Mouse (Mus musculus) hindbrain, embryonic 16.5 days (tissue): ENCODE results near the gene Zfp839. TPM values are rescaled to one million over a fixed set of nuclear protein-coding genes. Genes with fewer than 3 reads are reported as not detected.

Source experiments
- ATAC-seq: fragments of 200-750 bp; cut with Nextera tagmentation; 2 replicates; pipeline ENCODE4 v1.8.0; 2017; ENCODE audit warnings: moderate TSS enrichment, moderate library complexity
- H3K27ac ChIP-seq: fragments of 300-500 bp; sonication (generic); 2 replicates; pipeline ENCODE4 v1.5.1; 2014; ENCODE audit warnings: low read depth, mild to moderate bottlenecking, control low read depth, low read length, moderate library complexity
- H3K27me3 ChIP-seq: fragments of 300-500 bp; sonication (generic); replicated peaks from 2 replicates; pipeline ENCODE4 v1.6.1; 2014; ENCODE audit warnings: low read length; ENCODE audit not compliant: control insufficient read depth, insufficient read depth
- H3K36me3 ChIP-seq: fragments of 300-500 bp; sonication (generic); 2 replicates; pipeline ENCODE4 v1.6.1; 2014; ENCODE audit warnings: mild to moderate bottlenecking, low read length, moderate library complexity, mixed read lengths; ENCODE audit not compliant: control insufficient read depth, insufficient read depth
- H3K4me1 ChIP-seq: fragments of 300-500 bp; sonication (generic); 2 replicates; pipeline ENCODE4 v1.6.1; 2014; ENCODE audit warnings: low read depth, low read length; ENCODE audit not compliant: control insufficient read depth, insufficient read depth
- H3K4me2 ChIP-seq: fragments of 300-500 bp; sonication (generic); 2 replicates; pipeline ENCODE4 v1.6.1; 2014; ENCODE audit warnings: mild to moderate bottlenecking, low read length, control low read depth, moderate library complexity
- H3K4me3 ChIP-seq: fragments of 300-500 bp; sonication (generic); 2 replicates; pipeline ENCODE4 v1.5.1; 2014; ENCODE audit warnings: mild to moderate bottlenecking, low read length, control low read depth, moderate library complexity
- H3K9ac ChIP-seq: fragments of 300-500 bp; sonication (generic); 2 replicates; pipeline ENCODE4 v1.6.1; 2014; ENCODE audit warnings: low read depth, mild to moderate bottlenecking, control low read depth, low read length, moderate library complexity
- H3K9me3 ChIP-seq: fragments of 300-500 bp; sonication (generic); 2 replicates; pipeline ENCODE4 v1.6.1; 2014; ENCODE audit warnings: mild to moderate bottlenecking, low read length, moderate library complexity; ENCODE audit not compliant: control insufficient read depth
- WGBS: fragments of 180-500 bp; shearing (Covaris S2); extraction: QIAGEN DNeasy Blood & Tissue Kit; methylation state at CpG from one replicate; pipeline ENCODE4 v1.1.7; 2014; 5-methylcytosine and 5-hydroxymethylcytosine counted together
- polyA plus RNA-seq: library from polyadenylated mRNA; unstranded; fragments of >200 nt; fragmentation: Nextera tagmentation; extraction: Ambion mirVana; gene quantifications from 2 replicates; pipeline ENCODE4 v1.2.1, GENCODE M21; 2015

Gene Zfp839
- polyA plus RNA-seq, 1 experiment from 2014 or later: 3.7 TPM

GRCm38 (mm10) chr12:110888606-110889005 lies 38.6 kb downstream of the Zfp839 start:
- no peaks in the 10 kb centered on the region for H3K9me3 ChIP-seq
- peak; percentile 61 for ATAC-seq
- H3K27me3 ChIP-seq: no peaks in the 10 kb centered on the region
- H3K9ac ChIP-seq: peak overlapping the region; percentile 76
- H3K4me2 ChIP-seq: peak overlapping the region; percentile 94
- H3K4me1 ChIP-seq: peaks cover 20% of the 10 kb centered on the region
- 0% methylated on average over 25 of the region's 25 CpGs for WGBS
- H3K27ac ChIP-seq: 0 out of 2 replicates have a peak overlapping the region, but pooled peaks have one; percentile 44
- H3K36me3 ChIP-seq: peaks cover 2% of the 10 kb centered on the region; the same call in 1 of the 2 replicates
- peak overlapping the region; percentile 90 for H3K4me3 ChIP-seq

- Histone ChIP-seq H3K9ac (peak within 1 kb of the TSS; percentile 93), H3K4me3 (peak within 1 kb of the TSS; percentile 90), H3K4me2 (peak within 1 kb of the TSS; percentile 94), H3K36me3 (no peaks in the 10 kb centered on the region), H3K27ac (peak within 1 kb of the TSS; percentile 92), H3K9me3 (no peaks in the 10 kb centered on the region), H3K27me3 (no peaks in the 10 kb centered on the region), H3K4me1 (peaks cover 20% of the 10 kb centered on the region)
- ATAC-seq: peak; percentile 99
- WGBS: under 1% methylated on average over 70 of the region's 74 CpGs
Measured at GRCm38 (mm10) chr12:110889036-110890020, 39.3 kb downstream of the Zfp839 start, which contains the start of the genes Cinp and Tecpr2. Cinp (minus strand) TSS chr12:110889145. Tecpr2 (plus strand) TSS chr12:110889264.

- Histone ChIP-seq H3K4me3 (no peak overlapping the region), H3K4me1 (peaks cover 20% of the 10 kb centered on the region), H3K36me3 (no peaks in the 10 kb centered on the region), H3K9ac (no peak overlapping the region), H3K27ac (no peak overlapping the region), H3K27me3 (no peaks in the 10 kb centered on the region), H3K4me2 (no peak overlapping the region), H3K9me3 (no peaks in the 10 kb centered on the region)
- 86% methylated on average over 1 of the region's 1 CpGs for WGBS
- ATAC-seq: no peak
Measured at GRCm38 (mm10) chr12:110891887-110892286, 41.8 kb downstream of the Zfp839 start.

GRCm38 (mm10) chr12:110902106-110902505 lies 52.1 kb downstream of the Zfp839 start:
- no peaks in the 10 kb centered on the region for H3K4me1 ChIP-seq
- H3K4me2 ChIP-seq: no peak overlapping the region
- ATAC-seq: no peak
- no peaks in the 10 kb centered on the region for H3K27me3 ChIP-seq
- H3K36me3 ChIP-seq: no peaks in the 10 kb centered on the region
- H3K4me3 ChIP-seq: no peak overlapping the region
- WGBS: 72% methylated on average over 4 of the region's 4 CpGs
- H3K9me3 ChIP-seq: no peaks in the 10 kb centered on the region
- H3K9ac ChIP-seq: no peak overlapping the region
- no peak overlapping the region for H3K27ac ChIP-seq

GRCm38 (mm10) chr12:110903536-110903935 lies 53.5 kb downstream of the Zfp839 start:
- Histone ChIP-seq H3K4me2 (no peak overlapping the region), H3K9ac (no peak overlapping the region), H3K4me3 (no peak overlapping the region), H3K27ac (no peak overlapping the region), H3K9me3 (no peaks in the 10 kb centered on the region), H3K27me3 (no peaks in the 10 kb centered on the region), H3K4me1 (no peaks in the 10 kb centered on the region), H3K36me3 (no peaks in the 10 kb centered on the region)
- no peak for ATAC-seq
- WGBS: 96% methylated on average over 2 of the region's 2 CpGs

GRCm38 (mm10) chr12:110907845-110908244 lies 57.8 kb downstream of the Zfp839 start:
- no peaks in the 10 kb centered on the region for H3K9me3 ChIP-seq
- H3K4me1 ChIP-seq: no peaks in the 10 kb centered on the region
- H3K4me2 ChIP-seq: no peak overlapping the region
- no peak for ATAC-seq
- H3K4me3 ChIP-seq: no peak overlapping the region
- H3K27me3 ChIP-seq: no peaks in the 10 kb centered on the region
- 87% methylated on average over 3 of the region's 3 CpGs for WGBS
- no peak overlapping the region for H3K27ac ChIP-seq
- no peak overlapping the region for H3K9ac ChIP-seq
- H3K36me3 ChIP-seq: no peaks in the 10 kb centered on the region

- Histone ChIP-seq H3K27me3 (no peaks in the 10 kb centered on the region), H3K36me3 (no peaks in the 10 kb centered on the region), H3K4me3 (no peak overlapping the region), H3K9me3 (no peaks in the 10 kb centered on the region), H3K9ac (no peak overlapping the region), H3K4me1 (no peaks in the 10 kb centered on the region), H3K4me2 (no peak overlapping the region), H3K27ac (no peak overlapping the region)
- 98% methylated on average over 2 of the region's 2 CpGs for WGBS
- no peak for ATAC-seq
Measured at GRCm38 (mm10) chr12:110909962-110910361, 59.9 kb downstream of the Zfp839 start.

GRCm38 (mm10) chr12:110915761-110916160 lies 65.7 kb downstream of the Zfp839 start:
- 91% methylated on average over 9 of the region's 9 CpGs for WGBS
- peaks cover 16% of the 10 kb centered on the region for H3K36me3 ChIP-seq

More at GRCm38 (mm10) chr12:110915761-110916160, 65.7 kb downstream of the Zfp839 start:
- Histone ChIP-seq H3K4me2 (no peak overlapping the region), H3K27ac (no peak overlapping the region), H3K4me1 (no peaks in the 10 kb centered on the region), H3K9me3 (no peaks in the 10 kb centered on the region), H3K9ac (no peak overlapping the region), H3K4me3 (no peak overlapping the region), H3K27me3 (no peaks in the 10 kb centered on the region)
- no peak for ATAC-seq
